Mouse (Mus musculus) liver, embryonic 14.5 days (tissue): ENCODE results near the gene Cltrn.

Source experiments
- CTCF ChIP-seq: IDR thresholded peaks from 2 replicates; pipeline ENCODE4 v1.5.1; 2016; ENCODE audit warnings: antibody characterized with exemption, low read depth, control low read depth
- EP300 ChIP-seq: IDR thresholded peaks from 2 replicates; pipeline ENCODE4 v1.6.1; 2016; ENCODE audit warnings: antibody characterized with exemption, low read depth

GRCm38 (mm10) chrX:164101483-164101882, 12.9 kb downstream of the Cltrn start:
- TF ChIP-seq CTCF (no peak), EP300 (no peak)
